Mouse (Mus musculus): ENCODE measurements around the gene Cntrl. TPM values are rescaled to one million over a fixed set of nuclear protein-coding genes. Genes with fewer than 3 reads are reported as not detected.

Gene Cntrl
- polyA plus RNA-seq, 1 experiment = 0.63 TPM

DNA sequence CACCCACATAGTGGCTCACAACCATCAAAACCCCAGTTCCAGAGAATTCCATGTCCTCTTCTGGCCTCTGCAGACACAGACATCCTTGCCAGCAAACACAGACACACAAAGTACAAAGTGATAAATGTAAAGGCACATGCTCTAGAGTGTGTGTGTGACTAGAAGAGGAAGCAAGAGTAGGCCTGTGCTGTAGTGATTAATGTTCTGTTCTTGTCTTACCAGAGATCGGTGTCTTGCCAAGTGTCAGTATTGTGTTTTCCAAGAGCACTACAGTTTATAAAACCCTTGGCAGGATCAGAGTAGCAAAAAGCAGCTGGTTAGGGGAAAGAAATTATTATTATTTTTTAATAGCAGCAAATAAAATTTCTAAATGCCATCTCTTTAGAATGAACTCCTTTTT, 29.3 kb downstream of the Cntrl start:
- Histone ChIP-seq H3K4me3 (replicated peaks) (no peak overlapping the region), H3K27me3 (ENCODE audit: control insufficient read depth) (no peaks in the 10 kb centered on the region), H3K36me3 (ENCODE audit: control insufficient read depth) (peaks cover 78% of the 10 kb centered on the region), H3K9me3 (ENCODE audit: control insufficient read depth, low read length) (no peaks in the 10 kb centered on the region), H3K4me1 (ENCODE audit: control insufficient read depth) (no peaks in the 10 kb centered on the region)
- TF ChIP-seq GATA1 (IDR thresholded peaks at IDR 0.05; ENCODE audit: low read length) (no peak), TAL1 (IDR thresholded peaks at IDR 0.05; ENCODE audit: low read length) (no peak)

DNA sequence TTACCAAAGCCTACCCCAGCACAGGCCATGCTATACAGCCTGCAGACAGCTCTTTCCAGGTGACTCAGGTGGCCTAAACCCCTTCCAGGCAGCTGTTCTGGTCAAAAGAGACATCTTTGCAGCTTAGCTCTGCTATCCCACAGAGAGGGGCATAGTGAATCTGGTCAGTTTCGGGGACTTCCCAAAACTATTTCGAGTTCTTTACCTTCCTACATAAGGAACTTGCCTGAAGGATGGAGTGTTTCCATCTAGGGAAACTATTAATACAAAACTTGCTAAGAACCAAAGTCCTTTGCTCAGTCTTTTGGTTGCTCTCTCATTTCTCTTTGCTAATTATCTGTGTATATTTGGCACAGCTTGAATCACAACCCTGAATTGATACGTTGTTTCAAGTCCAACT, 32.4 kb downstream of the Cntrl start:
- Histone ChIP-seq H3K27me3 (ENCODE audit: control insufficient read depth) (no peaks in the 10 kb centered on the region), H3K4me1 (ENCODE audit: control insufficient read depth) (no peaks in the 10 kb centered on the region), H3K9me3 (ENCODE audit: control insufficient read depth, low read length) (no peaks in the 10 kb centered on the region), H3K4me3 (replicated peaks) (no peak overlapping the region), H3K36me3 (ENCODE audit: control insufficient read depth) (peaks cover 88% of the 10 kb centered on the region)
- TF ChIP-seq TAL1 (IDR thresholded peaks at IDR 0.05; ENCODE audit: low read length) = no peak
- no peak for TF ChIP-seq GATA1 (IDR thresholded peaks at IDR 0.05; ENCODE audit: low read length)

DNA sequence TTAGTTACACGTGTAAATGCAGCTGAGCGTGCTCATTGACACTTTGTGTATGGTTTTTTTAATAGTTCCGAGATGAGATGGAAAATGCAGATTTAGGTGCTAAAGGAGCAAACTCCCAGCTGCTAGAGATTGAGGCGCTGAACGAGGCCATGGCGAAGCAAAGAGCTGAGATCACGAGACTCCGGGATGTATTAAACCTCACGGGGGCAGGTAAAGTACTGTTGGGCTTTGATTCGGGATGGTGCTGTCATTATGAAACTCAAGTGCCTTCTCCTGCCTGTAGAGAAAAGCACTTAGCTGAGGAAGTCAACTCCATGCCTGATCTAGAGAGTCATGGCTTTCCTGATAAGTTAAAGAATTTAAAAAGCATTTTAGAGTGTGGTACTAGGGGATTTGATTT, 39.5 kb downstream of the Cntrl start:
- peaks cover 97% of the 10 kb centered on the region for H3K36me3 ChIP-seq (ENCODE audit: control insufficient read depth)

DNA sequence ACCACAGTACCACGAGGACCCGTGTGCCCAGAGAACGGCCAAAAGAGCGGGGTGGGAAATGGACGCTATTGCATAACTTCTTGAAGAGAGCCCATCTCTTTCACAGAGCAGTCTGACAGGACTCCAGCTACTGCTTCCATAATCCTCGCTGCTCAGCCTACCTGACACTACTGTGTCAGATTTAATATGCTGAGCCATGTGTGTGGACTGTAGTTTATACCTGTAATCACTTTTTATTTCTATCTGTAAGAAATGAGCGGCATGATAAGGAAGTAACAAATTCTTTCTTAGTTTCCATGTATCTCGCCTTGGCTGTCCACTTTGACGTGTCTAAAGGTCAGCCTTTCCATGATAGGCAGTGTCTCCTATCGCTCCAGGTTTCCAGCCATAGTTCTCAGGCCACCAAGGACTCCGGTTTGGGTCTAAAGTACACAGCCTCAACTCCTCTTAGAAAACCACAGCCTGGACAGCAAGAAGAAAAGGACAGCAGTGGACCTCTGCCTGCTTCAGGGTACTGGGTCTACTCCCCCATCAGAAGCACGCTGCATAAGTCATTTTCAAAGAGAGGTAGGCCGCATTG, 42.1 kb downstream of the Cntrl start:
- no peaks in the 10 kb centered on the region for H3K4me1 ChIP-seq (ENCODE audit: control insufficient read depth)
- H3K4me3 ChIP-seq (replicated peaks) = no peak overlapping the region
- no peaks in the 10 kb centered on the region for H3K27me3 ChIP-seq (ENCODE audit: control insufficient read depth)
- H3K9me3 ChIP-seq (ENCODE audit: control insufficient read depth, low read length) = no peaks in the 10 kb centered on the region
- H3K36me3 ChIP-seq (ENCODE audit: control insufficient read depth) = peaks cover 97% of the 10 kb centered on the region
- no peak for TF ChIP-seq TAL1 (IDR thresholded peaks at IDR 0.05; ENCODE audit: low read length)

More for the DNA sequence above, 39.5 kb downstream of the Cntrl start:
- Histone ChIP-seq H3K4me1 (ENCODE audit: control insufficient read depth) (no peaks in the 10 kb centered on the region), H3K27me3 (ENCODE audit: control insufficient read depth) (no peaks in the 10 kb centered on the region), H3K9me3 (ENCODE audit: control insufficient read depth, low read length) (no peaks in the 10 kb centered on the region), H3K4me3 (replicated peaks) (no peak overlapping the region)
- TF ChIP-seq TAL1 (IDR thresholded peaks at IDR 0.05; ENCODE audit: low read length) = no peak
- no peak for TF ChIP-seq GATA1 (IDR thresholded peaks at IDR 0.05; ENCODE audit: low read length)

DNA sequence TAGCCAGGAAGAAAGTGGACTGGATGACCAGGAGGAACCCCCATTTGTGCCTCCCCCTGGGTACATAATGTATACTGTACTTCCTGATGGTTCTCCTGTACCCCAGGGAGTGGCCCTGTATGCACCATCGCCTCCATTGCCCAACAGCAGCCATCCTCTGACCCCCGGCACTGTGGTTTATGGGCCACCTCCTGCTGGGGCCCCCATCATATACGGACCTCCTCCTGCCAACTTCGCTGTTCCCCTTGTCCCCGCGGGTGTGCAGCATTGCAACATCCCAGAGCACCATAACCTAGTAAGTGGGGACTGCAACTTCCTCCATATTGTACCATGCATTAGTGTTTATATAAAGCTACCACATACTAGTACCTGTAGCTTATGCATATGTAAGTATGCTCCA, 43.9 kb downstream of the Cntrl start:
- Histone ChIP-seq H3K27me3 (ENCODE audit: control insufficient read depth) (no peaks in the 10 kb centered on the region), H3K4me1 (ENCODE audit: control insufficient read depth) (no peaks in the 10 kb centered on the region), H3K4me3 (replicated peaks) (no peak overlapping the region), H3K36me3 (ENCODE audit: control insufficient read depth) (peaks cover 97% of the 10 kb centered on the region), H3K9me3 (ENCODE audit: control insufficient read depth, low read length) (no peaks in the 10 kb centered on the region)
- no peak for TF ChIP-seq GATA1 (IDR thresholded peaks at IDR 0.05; ENCODE audit: low read length)
- TF ChIP-seq TAL1 (IDR thresholded peaks at IDR 0.05; ENCODE audit: low read length) = no peak

DNA sequence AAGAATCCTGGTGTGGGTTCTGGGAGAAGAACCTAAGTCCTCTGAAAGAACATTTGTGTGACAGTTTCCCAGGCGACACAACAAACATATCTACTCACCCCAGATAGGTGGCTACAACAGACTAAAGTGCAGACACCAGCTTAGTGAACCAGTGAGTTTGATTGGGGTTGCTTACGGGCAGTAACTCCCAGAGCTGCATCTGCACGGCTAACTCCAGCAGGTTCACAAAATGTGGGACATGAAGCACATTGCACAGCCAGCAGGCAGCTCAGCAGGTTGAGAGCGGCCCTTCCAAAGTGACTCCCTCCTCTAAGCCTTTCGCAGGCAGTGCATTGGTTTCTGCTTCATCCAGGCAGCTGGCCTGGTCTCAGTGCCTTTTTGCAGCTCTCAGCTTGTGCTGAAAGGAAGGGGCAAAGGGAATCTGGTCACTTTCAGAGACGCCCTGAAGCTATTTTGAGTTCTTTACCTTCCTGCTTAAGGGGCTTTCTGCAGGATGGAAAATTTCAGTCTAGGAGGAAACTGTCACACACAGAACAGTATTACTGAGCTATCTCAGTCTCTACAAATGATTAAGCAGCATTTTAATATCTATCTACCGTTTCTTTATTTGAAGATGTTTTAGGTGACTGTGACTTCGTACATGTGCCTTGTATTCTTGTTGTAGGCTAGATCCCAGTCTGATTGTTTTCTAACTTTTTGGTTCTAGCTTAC, 44.7 kb downstream of the Cntrl start:
- H3K27me3 ChIP-seq (ENCODE audit: control insufficient read depth) = no peaks in the 10 kb centered on the region
- no peaks in the 10 kb centered on the region for H3K4me1 ChIP-seq (ENCODE audit: control insufficient read depth)
- no peaks in the 10 kb centered on the region for H3K9me3 ChIP-seq (ENCODE audit: control insufficient read depth, low read length)
- no peak overlapping the region for H3K4me3 ChIP-seq (replicated peaks)
- no peak for TF ChIP-seq TAL1 (IDR thresholded peaks at IDR 0.05; ENCODE audit: low read length)
- TF ChIP-seq GATA1 (IDR thresholded peaks at IDR 0.05; ENCODE audit: low read length) = no peak
- peaks cover 95% of the 10 kb centered on the region for H3K36me3 ChIP-seq (ENCODE audit: control insufficient read depth)

DNA sequence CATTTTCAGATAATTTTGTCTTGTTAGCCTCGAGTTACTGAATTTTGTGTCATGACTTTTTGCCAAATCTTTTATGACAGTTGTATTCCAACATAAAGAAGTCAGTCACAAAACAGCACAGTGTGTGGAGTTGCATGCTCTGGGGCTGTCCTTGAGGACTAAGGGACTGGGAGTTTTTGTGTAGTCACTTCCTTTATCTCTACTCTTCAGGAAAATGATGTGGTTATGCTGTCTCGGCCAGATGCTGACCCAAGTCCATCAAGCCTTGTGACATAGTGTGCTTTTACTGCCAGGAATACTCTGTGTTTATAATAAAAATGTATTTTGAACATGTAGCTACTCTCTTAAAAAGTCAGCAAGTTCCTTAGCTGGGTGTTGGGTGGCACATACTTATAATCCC, 47.7 kb downstream of the Cntrl start:
- Histone ChIP-seq H3K4me3 (replicated peaks) (no peak overlapping the region), H3K36me3 (ENCODE audit: control insufficient read depth) (peaks cover 82% of the 10 kb centered on the region), H3K9me3 (ENCODE audit: control insufficient read depth, low read length) (no peaks in the 10 kb centered on the region), H3K4me1 (ENCODE audit: control insufficient read depth) (peaks cover 3% of the 10 kb centered on the region), H3K27me3 (ENCODE audit: control insufficient read depth) (no peaks in the 10 kb centered on the region)
- TF ChIP-seq TAL1 (IDR thresholded peaks at IDR 0.05; ENCODE audit: low read length) (no peak), GATA1 (IDR thresholded peaks at IDR 0.05; ENCODE audit: low read length) (no peak)

DNA sequence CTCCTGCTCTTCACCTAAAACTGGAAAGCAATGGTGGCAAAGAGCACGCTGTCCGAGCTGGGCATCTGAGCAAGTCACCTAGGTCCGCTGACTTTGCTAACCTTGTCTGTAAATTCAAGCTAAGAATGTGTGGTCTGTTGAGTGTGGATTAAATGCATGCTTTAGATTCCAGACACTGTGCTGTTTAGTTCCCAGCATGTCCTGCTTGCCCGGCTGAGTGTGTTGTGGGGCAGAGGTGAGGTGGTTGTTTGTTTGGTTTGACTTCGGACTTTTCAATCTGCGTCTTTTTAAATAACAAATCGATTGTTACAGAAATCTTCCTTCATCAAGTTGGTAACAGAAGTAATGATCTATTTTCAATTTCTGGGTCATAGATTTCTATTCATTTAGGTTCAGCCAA, 48.5 kb downstream of the Cntrl start:
- TF ChIP-seq GATA1 (IDR thresholded peaks at IDR 0.05; ENCODE audit: low read length) (no peak), TAL1 (IDR thresholded peaks at IDR 0.05; ENCODE audit: low read length) (no peak)
- Histone ChIP-seq H3K9me3 (ENCODE audit: control insufficient read depth, low read length) (no peaks in the 10 kb centered on the region), H3K36me3 (ENCODE audit: control insufficient read depth) (peaks cover 81% of the 10 kb centered on the region), H3K4me1 (ENCODE audit: control insufficient read depth) (peaks cover 3% of the 10 kb centered on the region), H3K27me3 (ENCODE audit: control insufficient read depth) (no peaks in the 10 kb centered on the region), H3K4me3 (replicated peaks) (no peak overlapping the region)

DNA sequence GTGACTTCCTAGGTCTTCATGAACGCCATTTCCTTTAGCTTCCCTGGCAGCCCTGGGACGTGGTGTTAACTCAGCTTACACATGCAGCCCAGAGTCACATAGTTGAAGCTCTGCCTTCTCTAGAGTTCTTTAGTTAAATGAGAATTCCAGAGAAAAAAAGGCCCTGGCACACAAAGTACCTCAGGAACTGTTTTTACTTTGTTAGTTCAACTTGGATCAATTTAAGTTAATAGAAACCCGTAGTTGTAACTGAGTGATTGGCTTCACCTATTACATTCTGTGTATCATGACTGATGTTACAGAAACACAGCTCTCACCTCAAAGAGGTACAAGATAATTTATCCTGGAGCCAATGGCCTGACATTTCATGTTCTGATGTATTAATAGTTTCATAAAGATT, 49.1 kb downstream of the Cntrl start:
- Histone ChIP-seq H3K4me1 (ENCODE audit: control insufficient read depth) (peaks cover 3% of the 10 kb centered on the region), H3K4me3 (replicated peaks) (no peak overlapping the region), H3K27me3 (ENCODE audit: control insufficient read depth) (no peaks in the 10 kb centered on the region), H3K9me3 (ENCODE audit: control insufficient read depth, low read length) (no peaks in the 10 kb centered on the region), H3K36me3 (ENCODE audit: control insufficient read depth) (peaks cover 81% of the 10 kb centered on the region)
- no peak for TF ChIP-seq GATA1 (IDR thresholded peaks at IDR 0.05; ENCODE audit: low read length)
- TF ChIP-seq TAL1 (IDR thresholded peaks at IDR 0.05; ENCODE audit: low read length) = no peak

Measured in erythroblast, embryonic 14.5 days (primary cell).